ENCODE assay signal across 9 mouse cellular contexts in the genomic region with DNA sequence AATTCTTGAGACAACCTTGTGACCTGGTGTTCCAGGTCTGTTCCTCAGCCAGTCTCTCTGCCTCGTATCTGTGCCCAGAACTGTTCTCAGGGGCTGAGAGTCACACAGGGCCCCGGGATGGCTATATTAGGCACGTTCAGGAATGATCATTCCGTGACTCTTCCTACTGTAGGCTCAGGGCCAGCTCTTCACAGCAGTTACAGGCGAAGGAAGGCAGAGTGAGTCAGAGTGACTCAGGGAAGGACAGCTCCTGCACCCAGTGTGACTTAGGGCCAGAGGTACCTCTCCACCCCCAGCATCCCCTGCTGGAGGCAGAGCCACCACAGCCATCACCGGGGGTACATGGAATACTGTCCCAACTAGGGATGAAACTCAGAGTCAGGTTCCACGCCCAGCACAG. TPM values are rescaled to one million over a fixed set of nuclear protein-coding genes. Genes with fewer than 3 reads are reported as not detected.
DNase-seq lines count a peak whose midpoint lies in the region.
"Had no signal": no experiment of that assay in that cellular context is flagged by ENCODE, and none has a peak within 500 bp of the region (broad histone marks: within the 10 kb centered on the region; RNA-seq: fewer than 3 reads in every experiment).

No protein-coding gene starts in this region.

- DNase-seq in adrenal gland, adult (ENCODE audit: inconsistent age in 2 of 2, low spot score in 1 of 2) = peak; percentile 85 to 87
- no peak for DNase-seq in adrenal gland, postnatal 4 days (ENCODE audit: low spot score in 2 of 2)
- peak; percentile 60 for DNase-seq in right cerebral cortex, adult 18-20 months
- DNase-seq in right cerebral cortex, postnatal 25 days = no peak
- DNase-seq in adrenal gland, postnatal 14 days = peak; percentile 78
- no peak for DNase-seq in spleen, postnatal 4 days (ENCODE audit: low spot score in 2 of 2)
- DNase-seq in yolk sac, embryonic 10.5 days (ENCODE audit: low spot score) = no peak
- DNase-seq in ovary, postnatal 10 days (ENCODE audit: low spot score) = no peak
- DNase-seq: gastrocnemius, postnatal 36 days had no signal

RNA-seq across cellular contexts. Expression of a gene that starts 8.0 kb away (rescaled TPM):
- total RNA-seq in adrenal gland, postnatal 4 days (2021) = 10 to 100 TPM; 25.8 to 27.0 TPM
- 8.7 and 10.6 TPM in 2 replicates for total RNA-seq in adrenal gland, postnatal 14 days (2021)

RNA-seq across cellular contexts. Expression of a gene that starts 42.4 kb away (rescaled TPM):
- 1 to 10 TPM in 1 of 2 experiments, under 1 TPM in 1; 0.81 to 1.1 TPM for total RNA-seq in adrenal gland, postnatal 4 days (2021)
- 1.7 and 3.7 TPM in 2 replicates for total RNA-seq in adrenal gland, postnatal 14 days (2021)

RNA-seq across cellular contexts. Expression of a gene that starts 53.4 kb away (rescaled TPM):
- total RNA-seq in adrenal gland, postnatal 4 days (2021) = 100 to 1,000 TPM; 175 to 176 TPM
- total RNA-seq in adrenal gland, postnatal 14 days (2021) = 256 and 274 TPM in 2 replicates

Comparison
In these comparisons a context has a peak if more than half of its experiments do, and no peak if none do; other contexts are left out.
1. DNase-seq: peak in adrenal gland, adult (2 of 2), right cerebral cortex, adult 18-20 months (single experiment) and adrenal gland, postnatal 14 days (single experiment); none in adrenal gland, postnatal 4 days (0 of 2), right cerebral cortex, postnatal 25 days (single experiment), spleen, postnatal 4 days (0 of 2), yolk sac, embryonic 10.5 days (single experiment) and ovary, postnatal 10 days (single experiment).